Mouse (Mus musculus) ES-Bruce4 (cell line): ENCODE data around the gene Tnfrsf8. TPM values are rescaled to one million over a fixed set of nuclear protein-coding genes. Genes with fewer than 3 reads are reported as not detected.

Source experiments
- H3K27ac ChIP-seq: 2 replicates; pipeline ENCODE4 v1.5.1; 2012; ENCODE audit warnings: low read length, inconsistent platforms; ENCODE audit not compliant: insufficient read depth
- H3K27me3 ChIP-seq: 2 replicates; pipeline ENCODE4 v1.6.1; 2012; ENCODE audit warnings: mild to moderate bottlenecking, low read length, inconsistent platforms; ENCODE audit not compliant: control insufficient read depth, poor library complexity, insufficient read depth, severe bottlenecking
- H3K36me3 ChIP-seq: 2 replicates; pipeline ENCODE4 v1.6.1; 2012; ENCODE audit warnings: inconsistent platforms, mild to moderate bottlenecking, low read length, moderate library complexity; ENCODE audit not compliant: control insufficient read depth, poor library complexity, insufficient read depth, severe bottlenecking
- H3K4me1 ChIP-seq: one replicate; pipeline ENCODE4 v1.8.1; 2011; ENCODE audit warnings: low read length; ENCODE audit not compliant: control insufficient read depth, insufficient read depth
- H3K4me3 ChIP-seq: 2 replicates; pipeline ENCODE4 v1.5.1; 2011; ENCODE audit warnings: low read depth, mild to moderate bottlenecking, low read length
- H3K9ac ChIP-seq: 2 replicates; pipeline ENCODE4 v1.6.1; 2012; ENCODE audit warnings: low read depth, mild to moderate bottlenecking, inconsistent platforms; ENCODE audit not compliant: poor library complexity, severe bottlenecking
- H3K9me3 ChIP-seq: replicated peaks from 2 replicates; pipeline ENCODE4 v1.6.1; 2012; ENCODE audit warnings: mild to moderate bottlenecking, low read length, inconsistent platforms; ENCODE audit not compliant: control insufficient read depth, poor library complexity, insufficient read depth, severe bottlenecking
- CTCF ChIP-seq: IDR thresholded peaks from one replicate; pipeline ENCODE4 v1.8.1; 2011; ENCODE audit warnings: low read depth, low read length
- EP300 ChIP-seq: IDR thresholded peaks from 2 replicates; pipeline ENCODE4 v1.6.1; 2011; ENCODE audit warnings: low read depth, low read length; ENCODE audit not compliant: insufficient read depth
- POLR2A ChIP-seq: IDR thresholded peaks from one replicate; pipeline ENCODE4 v1.8.1; 2011; ENCODE audit warnings: low read length; ENCODE audit not compliant: insufficient read depth
- polyA plus RNA-seq: library from polyadenylated mRNA; stranded (reverse); fragments of >200 nt; gene quantifications from 2 replicates; pipeline ENCODE4 v1.2.4, GENCODE M21; 2011; ENCODE audit warnings: low read depth; ENCODE audit not compliant: missing spikeins, insufficient read depth, insufficient read length

Gene Tnfrsf8
- polyA plus RNA-seq, 1 experiment: 0.46 TPM

DNA sequence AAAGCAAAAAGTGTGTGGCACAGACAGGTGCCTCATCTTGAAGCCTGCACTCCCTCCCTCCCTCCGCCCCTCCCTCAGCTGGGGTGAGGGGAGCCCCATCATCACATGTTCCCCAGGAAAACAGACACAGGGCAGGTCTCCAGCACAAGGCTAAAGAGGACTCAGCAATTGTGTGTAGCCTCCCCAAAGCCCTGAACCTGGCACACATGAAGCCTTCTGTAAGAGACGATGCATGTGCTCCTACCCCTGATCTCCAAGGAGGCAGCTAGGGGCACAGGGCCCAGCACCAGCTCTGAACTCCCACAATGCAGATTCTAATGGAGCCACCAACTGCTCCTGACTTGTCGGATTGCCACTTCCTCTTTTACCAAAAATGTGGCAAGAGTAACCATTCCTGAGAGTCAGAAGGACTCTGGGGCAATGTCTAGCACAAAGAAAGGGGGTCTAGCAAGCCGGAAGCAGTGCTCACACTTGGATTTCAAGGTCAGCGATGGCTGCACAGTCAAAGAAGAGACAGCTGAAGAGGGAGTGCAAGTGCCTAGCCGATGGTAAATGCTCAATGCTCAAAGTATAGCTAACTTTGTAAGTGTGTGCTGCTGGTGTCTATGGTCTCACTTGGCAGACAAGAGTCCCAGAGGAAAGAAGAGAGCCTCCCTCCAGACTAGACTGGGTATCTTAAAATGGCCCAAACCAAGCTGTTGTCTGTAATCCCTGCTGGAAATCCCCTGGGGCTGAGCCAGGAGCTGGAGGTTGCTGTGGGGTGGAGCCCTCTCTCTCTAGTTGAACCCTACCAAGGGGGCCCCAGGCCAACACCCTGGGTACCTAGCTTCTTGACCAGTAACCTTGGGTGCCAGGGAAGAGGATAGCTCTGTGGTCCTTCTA, 38.4 kb downstream of the Tnfrsf8 start:
- TF ChIP-seq EP300: no peak
- TF ChIP-seq CTCF: no peak
- no peak for TF ChIP-seq POLR2A
- Histone ChIP-seq H3K4me3 (no peak overlapping the region), H3K9me3 (0 out of 2 replicates have a peak, but pooled peaks cover 3% of the 10 kb centered on the region), H3K36me3 (no peaks in the 10 kb centered on the region), H3K27me3 (no peaks in the 10 kb centered on the region), H3K9ac (no peak overlapping the region), H3K27ac (no peak overlapping the region), H3K4me1 (peaks cover 6% of the 10 kb centered on the region)

DNA sequence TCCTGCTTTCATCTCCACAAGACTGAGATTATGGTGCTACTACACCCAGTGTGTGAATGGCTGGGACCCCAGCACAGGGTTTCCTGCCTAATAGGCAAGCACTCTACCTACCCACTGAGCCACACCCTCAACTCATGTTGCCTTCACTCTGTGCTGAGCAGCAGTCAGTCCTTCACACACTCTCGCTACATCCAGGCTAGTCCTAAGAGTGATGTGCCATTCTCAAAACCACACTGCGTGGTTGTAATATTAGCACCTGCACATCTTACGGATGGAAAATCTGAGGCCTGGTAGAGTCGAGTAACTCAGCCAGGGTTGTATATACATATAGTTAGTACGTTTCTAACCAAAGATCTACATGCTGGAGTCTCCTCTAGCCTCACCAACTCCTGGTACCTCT, 40.1 kb downstream of the Tnfrsf8 start:
- no peaks in the 10 kb centered on the region for H3K36me3 ChIP-seq
- no peak overlapping the region for H3K4me3 ChIP-seq
- H3K9me3 ChIP-seq: 0 out of 2 replicates have a peak, but pooled peaks cover 3% of the 10 kb centered on the region
- no peak for TF ChIP-seq EP300
- TF ChIP-seq POLR2A: no peak
- TF ChIP-seq CTCF: no peak
- H3K9ac ChIP-seq: no peak overlapping the region
- H3K4me1 ChIP-seq: peaks cover 6% of the 10 kb centered on the region
- H3K27me3 ChIP-seq: no peaks in the 10 kb centered on the region
- no peak overlapping the region for H3K27ac ChIP-seq

DNA sequence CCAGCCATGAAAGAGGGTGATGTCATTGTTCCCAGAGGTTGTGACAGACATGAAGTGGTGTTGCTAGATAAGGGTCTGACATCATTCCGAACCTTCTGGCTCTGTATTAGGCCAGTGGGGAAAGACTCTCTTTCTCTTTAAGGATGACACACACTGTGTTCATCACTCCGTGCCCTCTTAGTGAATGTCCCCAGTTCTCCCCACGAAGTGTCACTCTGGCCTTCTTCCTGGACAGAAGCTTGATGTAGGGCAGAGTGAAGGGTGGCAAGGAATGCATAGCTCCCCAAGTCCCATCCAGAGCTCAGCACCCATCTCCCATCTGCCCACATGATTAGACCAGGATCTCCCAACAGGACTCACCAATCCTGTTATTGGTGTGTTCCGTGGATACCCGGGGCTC, 41.0 kb downstream of the Tnfrsf8 start:
- no peaks in the 10 kb centered on the region for H3K27me3 ChIP-seq
- no peak overlapping the region for H3K27ac ChIP-seq
- no peak for TF ChIP-seq POLR2A
- TF ChIP-seq CTCF: no peak
- no peak for TF ChIP-seq EP300
- no peak overlapping the region for H3K4me3 ChIP-seq
- no peaks in the 10 kb centered on the region for H3K9me3 ChIP-seq
- no peak overlapping the region for H3K9ac ChIP-seq
- no peaks in the 10 kb centered on the region for H3K36me3 ChIP-seq
- H3K4me1 ChIP-seq: peaks cover 6% of the 10 kb centered on the region

DNA sequence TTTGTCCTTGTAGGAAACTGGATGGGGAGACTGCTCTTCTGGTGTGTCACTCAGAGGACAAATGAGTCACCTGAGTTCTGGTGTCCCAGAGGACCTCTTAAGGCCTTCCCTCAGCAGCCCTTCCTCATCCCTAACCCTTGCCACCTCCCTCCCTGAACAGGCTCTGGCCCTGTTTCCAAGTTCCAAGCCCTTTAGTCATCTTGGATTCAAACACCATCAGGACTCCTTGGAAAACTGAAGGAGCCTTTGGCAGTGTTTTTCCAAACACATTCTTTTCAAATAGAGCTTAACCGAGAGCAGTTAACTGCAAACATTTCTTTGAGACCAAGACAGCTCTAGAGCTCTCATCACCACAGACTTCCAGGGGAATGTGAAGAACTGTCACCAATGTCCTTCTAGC, 42.2 kb downstream of the Tnfrsf8 start:
- 0 out of 2 replicates have a peak overlapping the region, but pooled peaks have one; percentile 12 for H3K27ac ChIP-seq
- TF ChIP-seq POLR2A: no peak
- TF ChIP-seq CTCF: no peak
- no peak for TF ChIP-seq EP300
- H3K4me1 ChIP-seq: peaks cover 6% of the 10 kb centered on the region
- H3K36me3 ChIP-seq: no peaks in the 10 kb centered on the region
- H3K27me3 ChIP-seq: no peaks in the 10 kb centered on the region
- H3K4me3 ChIP-seq: no peak overlapping the region
- no peaks in the 10 kb centered on the region for H3K9me3 ChIP-seq
- H3K9ac ChIP-seq: no peak overlapping the region

DNA sequence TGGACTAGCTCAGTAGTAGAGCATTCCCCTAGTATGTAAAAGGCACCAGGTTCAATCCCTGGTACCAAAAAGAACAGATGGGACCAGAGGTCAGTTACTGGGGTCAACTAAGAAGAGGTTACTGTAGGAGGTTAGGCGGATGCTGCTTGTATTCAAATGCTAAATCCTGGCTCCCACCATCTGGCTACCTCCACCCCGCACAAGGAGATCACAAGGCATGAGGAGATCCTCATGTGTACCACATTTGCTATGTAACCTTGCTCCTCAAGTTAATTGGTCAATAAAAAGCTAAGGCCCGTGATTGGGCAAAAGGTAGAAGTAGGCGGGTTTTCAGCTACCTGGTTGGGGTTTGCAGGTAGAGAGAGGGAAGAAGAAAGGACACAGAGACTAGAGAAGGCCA, 43.3 kb downstream of the Tnfrsf8 start:
- Histone ChIP-seq H3K9me3 (no peaks in the 10 kb centered on the region), H3K27me3 (no peaks in the 10 kb centered on the region), H3K4me1 (peaks cover 6% of the 10 kb centered on the region), H3K9ac (no peak overlapping the region), H3K4me3 (no peak overlapping the region), H3K27ac (no peak overlapping the region), H3K36me3 (no peaks in the 10 kb centered on the region)
- peak; percentile 99 for TF ChIP-seq EP300
- TF ChIP-seq POLR2A: no peak
- TF ChIP-seq CTCF: no peak

DNA sequence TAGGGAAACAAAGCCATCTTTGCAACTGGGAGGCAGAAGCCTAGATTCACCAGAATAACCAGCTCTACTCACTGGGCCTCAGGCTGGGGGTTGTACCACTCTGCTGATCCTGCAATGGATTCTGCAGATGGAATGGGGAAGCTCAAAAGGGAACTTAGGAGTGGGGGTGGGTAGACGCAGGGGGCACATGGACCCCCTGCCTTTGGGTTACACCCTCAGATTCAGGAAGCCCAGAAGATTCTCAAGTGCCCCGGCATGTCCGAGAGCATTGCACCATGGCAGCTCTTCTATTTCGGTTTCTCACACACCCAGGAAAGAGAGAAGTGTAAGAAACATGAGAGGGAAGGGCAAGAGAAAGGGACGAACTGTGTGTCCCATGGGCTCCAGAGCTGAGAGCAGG, 44.8 kb downstream of the Tnfrsf8 start:
- Histone ChIP-seq H3K9ac (no peak overlapping the region), H3K36me3 (no peaks in the 10 kb centered on the region), H3K9me3 (no peaks in the 10 kb centered on the region), H3K27ac (no peak overlapping the region), H3K27me3 (no peaks in the 10 kb centered on the region), H3K4me3 (no peak overlapping the region), H3K4me1 (peaks cover 9% of the 10 kb centered on the region)
- TF ChIP-seq CTCF: no peak
- TF ChIP-seq EP300: no peak
- TF ChIP-seq POLR2A: no peak
